Mouse (Mus musculus): ENCODE results near the gene Lrrc39. TPM values are rescaled to one million over a fixed set of nuclear protein-coding genes. Genes with fewer than 3 reads are reported as not detected.

The Lrrc39 gene
- total RNA-seq, 2 experiments from 2014 or later, result 75.5 to 77.6 TPM

DNA sequence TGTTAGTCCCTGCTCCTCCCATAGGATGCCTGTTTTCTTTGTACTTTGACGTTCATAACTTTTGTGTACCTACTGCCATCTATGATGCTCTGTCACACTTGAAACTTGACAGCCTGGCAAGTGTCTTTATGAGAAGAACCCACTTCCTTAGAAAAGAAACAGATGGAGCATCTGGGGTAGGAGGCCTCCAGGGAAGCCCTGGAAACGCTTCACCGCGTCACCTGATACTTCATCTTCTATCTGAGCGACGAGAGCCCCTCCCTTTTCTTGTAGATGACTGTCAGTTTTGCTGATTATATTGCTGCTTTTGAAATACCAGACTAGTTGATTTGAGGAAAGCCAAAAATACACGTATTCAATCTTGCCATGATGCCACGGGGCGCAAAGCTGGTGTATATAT is 41.8 kb downstream of the Lrrc39 start:
- DNase-seq, result no peak

- DNase-seq, result peak; percentile 13 to 37
Measured at GRCm38 (mm10) chr3:116614295-116614892, 51.6 kb downstream of the Lrrc39 start, which contains the start of gene Trmt13. Gene Trmt13 (minus strand): TSS chr3:116614587.

GRCm38 (mm10) chr3:116615318-116616068 is 52.7 kb downstream of the Lrrc39 start:
- DNase-seq, result peak in 1 of 2 experiments; percentile 8

DNA sequence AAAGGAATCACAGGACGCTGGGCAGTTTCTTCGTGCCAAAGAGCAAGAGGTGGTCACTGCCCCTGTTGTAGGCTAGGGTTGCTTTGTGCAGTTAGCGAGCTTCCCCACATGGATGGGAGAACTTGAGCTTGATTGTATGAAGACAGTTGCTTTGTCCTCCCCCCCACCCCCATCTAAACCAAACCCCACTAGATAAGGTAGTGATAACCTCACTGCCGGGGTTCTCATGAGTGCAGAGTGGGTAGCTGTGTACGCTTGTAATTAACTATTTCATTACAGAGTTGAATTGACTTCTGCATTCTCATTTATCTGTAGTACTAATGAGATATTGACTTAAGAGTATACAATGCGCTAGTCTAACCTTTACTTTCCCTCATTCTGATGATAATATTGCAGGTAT is 56.1 kb downstream of the Lrrc39 start:
- no peak for DNase-seq

DNA sequence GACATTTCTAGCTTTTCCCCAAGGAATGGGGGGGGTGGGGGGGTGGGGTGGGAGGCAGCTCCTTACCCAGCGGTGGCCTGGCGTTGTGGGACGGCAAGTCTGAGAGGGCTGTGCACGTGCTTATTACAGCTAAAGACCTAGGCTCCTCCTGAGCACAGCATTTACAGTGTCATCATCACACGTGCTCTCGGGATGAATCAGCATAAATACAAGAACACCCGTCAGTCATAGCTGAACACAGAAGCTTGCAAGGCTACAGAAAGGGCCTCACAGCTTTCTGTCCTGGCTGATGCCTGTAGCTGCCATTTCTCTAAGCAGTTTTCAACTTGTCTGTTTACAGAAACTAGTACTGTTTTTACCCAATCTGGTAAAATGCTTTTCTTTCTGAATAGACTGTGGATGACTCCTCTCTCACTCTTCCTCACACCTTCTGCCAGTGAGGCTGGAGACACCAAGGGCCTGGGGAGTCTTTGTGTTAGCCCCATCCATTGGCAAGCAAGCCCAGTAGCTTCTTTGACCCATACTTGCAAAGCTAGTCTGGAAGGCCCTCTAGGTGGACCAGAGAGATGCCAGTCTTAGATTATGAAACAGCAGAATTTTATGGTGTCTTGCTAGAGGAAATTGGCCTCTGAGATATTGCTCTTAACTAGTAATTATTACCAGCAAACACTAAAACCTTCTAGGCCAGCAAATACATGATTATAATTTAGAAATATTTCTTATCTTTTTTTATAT is 58.0 kb downstream of the Lrrc39 start:
- DNase-seq, result no peak

DNA sequence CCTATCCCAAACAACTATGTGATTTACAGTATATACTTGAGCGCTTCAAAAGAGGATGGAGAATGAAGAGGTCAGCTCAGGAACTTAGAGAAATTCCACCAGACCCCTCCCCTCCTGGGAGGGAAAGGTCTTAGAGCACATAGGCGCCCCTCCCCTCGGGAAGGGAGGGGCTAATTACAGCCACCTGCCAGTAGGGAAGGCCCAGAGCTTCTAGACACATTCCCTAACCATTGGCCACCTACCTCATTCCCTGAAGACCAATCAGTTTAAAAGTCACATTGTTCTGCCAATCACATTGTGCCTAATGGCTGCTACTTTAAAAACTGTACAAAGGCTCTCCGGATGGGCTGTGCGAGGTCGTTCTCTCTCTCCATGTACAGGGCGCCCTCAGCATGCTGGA is 59.9 kb downstream of the Lrrc39 start:
- no peak for DNase-seq

GRCm38 (mm10) chr3:116631459-116631858 is 68.7 kb downstream of the Lrrc39 start:
- no peak for DNase-seq

Other genes starting within 250 kb of the Lrrc39 start
- gene Cdc14a, start 138.9 kb upstream of the Lrrc39 start, total RNA-seq (2021), result 1 to 10 TPM; 2.6 to 3.9 TPM
- gene Rtca, start 54.8 kb upstream of the Lrrc39 start, total RNA-seq (2021), result 10 to 100 TPM; 19.9 to 22.7 TPM
- gene Dbt, start 49.9 kb upstream of the Lrrc39 start, total RNA-seq (2021), result 10 to 100 TPM; 51.0 to 54.6 TPM
- gene Sass6, start 32.0 kb downstream of the Lrrc39 start, total RNA-seq (2021), result 1 to 10 TPM; 1.6 to 2.2 TPM
- gene Trmt13, start 51.6 kb downstream of the Lrrc39 start, total RNA-seq (2021), result 1 to 10 TPM; 4.8 to 5.3 TPM
- gene Mfsd14a, start 99.7 kb downstream of the Lrrc39 start, total RNA-seq (2021), result 10 to 100 TPM; 15.9 to 18.4 TPM
- not detected for gene Gm43191, start 118.3 kb downstream of the Lrrc39 start, total RNA-seq (2021)
- 10 to 100 TPM; 10.7 to 11.1 TPM for gene Slc35a3, start 149.9 kb downstream of the Lrrc39 start, total RNA-seq (2021)
- gene Agl, start 245.2 kb downstream of the Lrrc39 start, total RNA-seq (2021), result 100 to 1,000 TPM; 189 to 193 TPM

Measured in heart, adult 18-20 months (tissue).